Mouse (Mus musculus): ENCODE measurements around the gene Ank3.

DNA sequence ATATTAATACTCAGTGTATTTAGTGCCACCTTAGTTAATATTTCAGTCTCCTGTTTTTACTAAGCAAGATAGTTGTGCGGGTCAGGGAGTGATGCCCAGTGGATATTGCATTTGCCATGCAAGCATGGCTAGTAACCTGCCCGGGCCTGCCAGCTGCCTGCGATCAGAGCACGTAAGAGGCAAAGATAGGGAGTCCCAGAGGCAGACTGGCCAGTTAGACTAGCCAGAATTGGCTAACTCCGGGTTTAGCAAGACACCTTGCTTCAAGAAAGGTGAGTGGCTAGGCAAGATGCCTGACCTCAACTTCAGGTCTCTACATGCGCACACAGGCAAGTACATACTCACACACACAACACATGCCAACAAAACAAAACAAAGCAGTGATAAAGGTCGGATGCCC is 563.7 kb downstream of the Ank3 start:
- TF ChIP-seq CTCF (conservative IDR thresholded peaks at IDR 0.05; ENCODE audit: low read length) (no peak), POU5F1 (IDR thresholded peaks at IDR 0.05; ENCODE audit: borderline replicate concordance, low read length) (no peak), NANOG (IDR thresholded peaks at IDR 0.05; ENCODE audit: borderline replicate concordance, low read length) (no peak)

All from E14TG2a.4 (cell line).